Mouse (Mus musculus) left cerebral cortex, postnatal 10 days (tissue): ENCODE measurements around the gene Zfand3. TPM values are rescaled to one million over a fixed set of nuclear protein-coding genes. Genes with fewer than 3 reads are reported as not detected.

Experiments
- DNase-seq, 2 experiments: peaks; one replicate each; pipeline ENCODE4 v3.0.0; 2021 to 2022; ENCODE audit warnings: low spot score in 2 of 2, mixed read lengths in 1 of 2; ENCODE audit errors: extremely low spot score in 1 of 2
- intact Hi-C: fragments of 180-260 bp; cut with DNase I; formaldehyde crosslinking; loops from one replicate; pipeline ENCODE4 v1.15.1; 2025
- total RNA-seq, 2 experiments: library from RNA; stranded (reverse); gene quantifications; 2 replicates each; pipeline ENCODE4 v1.2.3; 2021

Gene Zfand3
- total RNA-seq, 2 experiments from 2014 or later = 103 TPM

DNA sequence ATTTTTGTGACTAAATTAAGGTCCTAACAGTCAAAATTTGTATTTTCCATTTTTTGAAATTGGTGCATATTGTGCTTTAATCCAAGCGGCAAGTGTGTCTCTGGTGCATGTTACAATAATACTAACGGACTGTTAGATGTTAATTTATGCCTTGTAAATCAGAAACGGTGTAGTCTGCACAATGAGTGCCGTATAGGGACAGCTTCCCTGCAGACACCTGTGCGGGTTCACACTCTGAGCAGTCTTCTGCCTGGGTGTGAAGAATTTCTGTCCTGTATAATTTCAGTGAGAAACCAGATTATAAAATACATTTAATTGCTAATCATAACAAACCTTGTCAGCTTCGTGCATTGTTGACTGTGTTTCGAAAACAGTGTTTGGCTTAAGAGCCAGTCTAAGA lies 124.7 kb downstream of the Zfand3 start:
- no peak for DNase-seq
- intact Hi-C loops = no loop called here

DNA sequence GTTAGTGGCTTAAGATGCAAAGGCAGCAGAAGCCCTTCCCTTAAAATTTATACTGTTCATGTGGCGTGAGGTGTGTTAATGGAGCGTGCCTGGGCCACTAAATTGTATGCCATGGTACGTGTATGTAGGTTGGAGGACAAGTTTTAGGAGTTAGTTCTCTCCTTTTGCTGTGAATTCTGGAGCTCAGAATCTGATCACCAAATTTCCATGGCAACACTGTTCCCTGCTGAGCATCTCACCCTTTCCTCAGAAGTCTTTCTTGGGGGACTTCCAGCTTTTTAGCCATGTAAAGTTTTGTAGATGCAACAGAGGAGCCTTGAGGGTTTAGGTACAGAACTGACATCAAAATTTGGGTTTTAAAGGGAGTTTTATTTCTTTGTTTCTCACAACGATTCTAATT lies 125.8 kb downstream of the Zfand3 start:
- intact Hi-C loops = loop anchor here (10.0 kb wide), 1 partner anchor 54 kb away; no protein-coding TSS in a partner anchor
- DNase-seq = no peak

DNA sequence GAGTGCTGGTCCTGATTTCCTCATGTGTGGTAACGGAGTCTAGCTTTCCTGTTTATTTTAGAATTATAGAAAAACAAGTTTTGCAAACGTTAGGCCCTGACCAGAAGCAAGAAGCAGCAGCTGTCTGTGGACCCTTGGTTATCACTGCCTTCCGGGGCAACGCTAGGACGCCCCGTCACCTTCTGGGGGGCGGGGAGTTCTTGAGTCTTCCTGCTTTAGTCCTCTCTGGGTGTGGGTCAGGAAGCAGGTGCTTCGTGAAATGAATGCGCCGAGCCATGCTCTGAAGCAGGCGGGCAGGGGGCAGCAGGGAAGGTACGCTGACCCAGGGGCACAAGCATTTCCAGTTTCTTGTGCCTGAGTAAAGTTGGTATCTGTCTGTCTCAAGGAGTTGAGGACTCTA lies 129.1 kb downstream of the Zfand3 start:
- intact Hi-C loops = loop anchor here (10.0 kb wide), 1 partner anchor 51 kb away; no protein-coding TSS in a partner anchor
- no peak for DNase-seq

DNA sequence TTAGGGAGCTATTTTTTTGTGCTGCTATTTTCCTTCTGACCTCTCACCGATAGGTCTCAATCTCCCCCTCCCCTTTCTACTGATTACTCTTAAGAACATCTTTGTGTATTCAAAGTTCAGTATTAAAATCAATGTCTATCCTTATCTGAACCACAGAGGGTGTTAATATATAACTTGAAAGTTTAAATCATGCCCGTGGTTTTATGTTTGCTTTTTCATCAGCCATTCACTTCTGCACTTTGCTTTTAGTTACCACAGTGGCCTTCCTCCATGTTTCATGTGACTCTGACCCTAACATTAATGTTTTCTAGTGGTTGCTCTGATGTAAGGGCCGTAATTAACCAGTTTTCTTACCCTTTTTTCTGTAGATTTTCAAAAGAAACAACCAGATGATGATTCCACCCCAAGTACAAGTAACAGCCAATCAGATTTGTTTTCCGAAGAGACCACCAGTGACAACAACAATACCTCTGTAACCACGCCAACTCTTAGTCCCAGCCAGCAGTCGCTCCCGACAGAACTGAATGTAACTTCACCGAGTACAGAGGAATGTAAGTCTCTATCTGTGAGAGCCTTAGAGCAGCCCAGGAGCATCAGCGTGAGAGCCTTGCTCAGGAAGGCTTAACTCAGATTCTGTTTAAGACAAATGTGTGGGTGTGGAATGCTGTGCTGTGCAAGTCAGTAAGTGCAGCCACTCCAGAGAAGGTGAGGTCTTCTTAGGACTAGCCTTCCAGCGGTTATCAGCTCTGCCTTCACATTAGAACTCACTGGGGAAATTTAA lies 130.6 kb downstream of the Zfand3 start:
- intact Hi-C loops = loop anchor here (10.0 kb wide), 1 partner anchor 50 kb away; no protein-coding TSS in a partner anchor
- no peak for DNase-seq

DNA sequence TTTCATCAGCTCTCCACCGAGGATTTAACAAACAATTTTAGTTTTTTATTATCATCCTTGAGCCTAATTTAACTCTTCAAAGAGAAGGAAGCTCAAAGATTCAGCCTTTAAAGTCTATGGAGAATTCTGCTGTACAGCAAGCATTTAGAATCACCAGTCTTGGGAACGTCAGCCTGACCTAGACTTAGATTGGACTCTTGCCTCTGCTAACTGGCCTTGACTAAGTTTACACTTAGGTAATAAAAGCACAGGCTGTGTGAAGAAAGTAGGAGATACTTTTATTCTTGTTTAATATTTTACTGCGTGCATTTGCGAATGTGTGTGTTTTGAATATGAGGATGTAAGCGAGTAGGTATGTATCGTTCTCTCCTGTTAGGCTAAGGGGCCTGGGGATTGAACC lies 131.4 kb downstream of the Zfand3 start:
- DNase-seq = no peak
- intact Hi-C loops = loop anchor here (10.0 kb wide), 1 partner anchor 49 kb away; no protein-coding TSS in a partner anchor

DNA sequence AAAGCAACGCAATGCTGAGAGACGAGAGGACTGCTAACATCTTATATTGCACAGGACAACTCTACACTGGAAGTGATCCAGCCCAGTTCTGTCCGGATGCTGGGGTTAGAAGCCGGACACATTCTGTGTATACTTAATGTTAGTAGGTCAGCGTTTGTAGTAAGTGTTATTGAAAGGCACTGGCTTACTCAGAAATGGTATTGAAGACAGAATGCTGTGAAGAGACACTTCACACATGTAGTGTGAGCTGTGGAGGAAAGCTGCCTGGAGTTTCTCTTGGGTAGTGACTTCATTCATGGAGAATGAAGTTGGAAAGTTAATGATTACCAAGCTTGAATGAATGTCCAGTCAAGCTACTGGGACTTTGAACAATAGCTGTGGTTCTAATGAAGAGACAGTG lies 132.2 kb downstream of the Zfand3 start:
- intact Hi-C loops = loop anchor here (10.0 kb wide), 1 partner anchor 48 kb away; no protein-coding TSS in a partner anchor
- no peak for DNase-seq

DNA sequence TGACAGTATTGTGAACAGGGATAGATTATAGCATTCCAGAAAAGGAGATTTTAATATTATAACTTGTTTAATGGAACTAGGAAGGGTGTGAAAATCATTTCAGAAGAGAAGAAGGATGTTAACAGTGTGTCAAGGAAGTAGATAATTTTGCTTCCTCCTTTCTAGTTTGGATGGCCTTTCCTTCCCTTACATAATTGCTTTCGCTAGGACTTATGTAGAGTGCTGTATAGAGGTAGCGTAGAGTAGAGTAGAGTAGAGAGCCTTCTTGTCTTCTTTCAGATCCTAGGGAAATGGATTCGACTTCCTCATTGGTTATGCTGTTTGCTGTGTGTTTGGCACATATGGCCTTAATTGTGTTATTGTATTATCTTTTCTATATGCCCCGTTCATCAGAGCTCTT lies 132.6 kb downstream of the Zfand3 start:
- DNase-seq = no peak
- intact Hi-C loops = loop anchor here (10.0 kb wide), 1 partner anchor 48 kb away; no protein-coding TSS in a partner anchor

DNA sequence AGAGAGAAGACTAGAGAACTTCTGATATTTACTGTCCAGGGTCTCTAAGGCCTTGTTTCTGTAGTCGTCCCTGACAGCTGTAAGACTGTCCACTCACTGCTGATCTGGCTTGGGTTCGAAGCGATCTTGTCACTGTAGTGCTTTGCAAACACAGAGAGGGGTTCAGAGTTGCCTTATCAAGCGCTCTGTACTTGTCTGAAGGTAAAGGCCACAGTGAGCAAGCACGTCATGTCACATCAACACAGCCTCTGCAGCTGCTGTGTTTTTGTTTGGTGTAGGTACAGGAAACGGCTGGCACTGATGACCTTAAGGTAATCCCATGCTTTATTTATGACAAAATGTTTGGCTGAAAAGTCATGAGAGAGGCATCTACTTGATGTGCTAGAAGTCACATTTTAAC lies 139.6 kb downstream of the Zfand3 start:
- DNase-seq = no peak
- intact Hi-C loops = no loop called here

DNA sequence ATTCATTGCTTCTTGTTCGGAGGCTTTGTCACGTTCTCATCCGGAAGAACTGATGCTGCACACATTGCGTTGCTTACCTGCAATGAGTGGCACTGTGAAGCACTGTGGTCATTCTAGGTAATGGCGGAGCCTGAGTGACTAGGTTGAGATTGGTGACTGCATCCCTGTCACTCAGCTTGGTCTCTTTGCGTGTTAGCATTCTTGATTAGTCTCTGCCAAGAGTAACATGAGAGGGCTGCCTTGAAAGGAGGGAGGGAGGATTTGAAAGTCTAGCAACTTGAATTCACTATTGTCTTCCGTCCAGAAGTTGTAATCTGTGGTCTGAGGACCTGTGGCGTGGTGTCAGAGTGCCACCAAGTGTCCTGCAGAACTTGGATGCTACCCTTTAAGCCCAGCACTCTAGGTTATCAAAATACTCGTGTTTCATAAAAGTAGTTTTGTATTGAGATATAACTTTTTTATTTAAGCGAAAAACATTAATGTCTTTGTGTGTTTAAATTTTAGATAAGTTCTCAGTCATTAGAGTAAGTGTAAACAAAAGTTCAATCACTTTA lies 141.1 kb downstream of the Zfand3 start:
- DNase-seq = no peak
- intact Hi-C loops = no loop called here

DNA sequence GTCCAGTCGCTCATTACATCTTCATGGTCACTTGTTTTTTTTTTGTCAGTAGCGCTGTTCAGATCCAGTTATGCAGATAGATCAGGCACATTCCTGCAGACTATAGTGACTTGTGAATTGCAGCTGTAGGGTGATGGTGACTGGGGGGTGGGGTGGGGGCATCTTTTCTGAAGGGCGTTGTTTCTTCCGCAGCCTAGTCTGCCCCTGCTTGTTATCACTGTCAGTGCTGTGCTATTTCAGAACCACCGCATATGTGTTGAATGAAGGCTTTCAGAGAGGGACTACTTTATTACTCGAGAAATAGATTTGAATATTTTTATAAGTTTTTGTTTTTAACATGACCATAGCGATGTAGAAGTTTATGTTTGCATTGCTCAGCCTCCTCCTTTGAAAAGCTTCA lies 142.0 kb downstream of the Zfand3 start:
- intact Hi-C loops = no loop called here
- no peak for DNase-seq

DNA sequence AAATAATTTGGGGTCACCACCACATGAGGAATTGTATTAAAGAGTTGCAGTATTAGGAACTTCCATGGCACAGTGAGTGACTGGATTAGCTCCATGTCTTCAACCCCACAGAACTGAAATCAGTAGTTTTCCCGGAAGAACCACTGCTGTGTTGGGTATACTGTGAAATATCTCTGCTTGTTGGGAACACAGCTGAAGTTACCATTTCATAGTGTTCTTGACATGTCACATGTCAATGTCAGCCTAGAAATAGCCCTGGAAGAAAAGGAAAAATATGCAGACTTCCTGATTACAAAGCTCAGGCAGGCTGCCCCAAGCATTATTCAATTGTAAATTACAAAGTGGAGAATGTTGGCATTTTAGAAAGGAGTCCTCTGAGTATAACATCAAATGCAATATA lies 143.4 kb downstream of the Zfand3 start:
- DNase-seq = no peak
- intact Hi-C loops = no loop called here

DNA sequence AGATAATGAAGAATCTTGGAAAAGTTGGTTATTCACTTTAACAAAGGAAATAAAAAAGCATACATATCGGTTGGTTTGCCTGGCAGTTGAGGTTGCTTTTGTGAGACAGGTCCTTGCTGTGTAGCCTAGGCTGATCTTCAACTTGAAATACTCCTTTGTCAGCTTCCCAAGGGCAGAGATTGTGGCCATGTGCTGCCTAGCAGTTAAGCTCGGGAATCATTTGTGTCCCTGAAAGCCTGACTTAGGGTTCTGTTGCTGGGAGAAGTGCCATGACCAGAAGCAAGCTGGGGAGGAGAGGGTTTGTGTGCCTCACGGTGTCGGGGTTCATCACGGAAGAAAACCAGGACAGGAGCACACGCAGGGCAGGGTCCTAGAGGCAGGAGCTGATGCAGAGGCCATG lies 143.8 kb downstream of the Zfand3 start:
- intact Hi-C loops = no loop called here
- DNase-seq = no peak

DNA sequence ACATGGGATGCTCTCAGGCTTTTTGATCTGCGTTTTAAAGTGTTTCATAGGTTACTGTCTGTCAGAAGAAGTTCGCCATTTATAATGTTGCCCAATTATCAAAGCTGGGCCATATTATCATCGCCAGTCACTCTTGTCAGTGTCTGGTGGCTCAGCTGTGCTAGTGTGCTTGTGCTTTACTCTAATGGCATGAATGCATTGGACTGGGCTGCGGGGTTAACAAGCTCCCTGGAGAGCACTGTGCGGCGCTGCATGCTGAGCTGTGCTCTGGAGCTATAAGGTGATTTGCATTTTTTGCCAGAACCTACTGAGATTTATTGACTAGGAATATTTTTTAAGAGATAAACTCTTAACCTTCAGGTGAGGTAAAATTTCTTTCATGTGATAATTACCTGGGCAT lies 145.4 kb downstream of the Zfand3 start:
- DNase-seq = no peak
- intact Hi-C loops = no loop called here

DNA sequence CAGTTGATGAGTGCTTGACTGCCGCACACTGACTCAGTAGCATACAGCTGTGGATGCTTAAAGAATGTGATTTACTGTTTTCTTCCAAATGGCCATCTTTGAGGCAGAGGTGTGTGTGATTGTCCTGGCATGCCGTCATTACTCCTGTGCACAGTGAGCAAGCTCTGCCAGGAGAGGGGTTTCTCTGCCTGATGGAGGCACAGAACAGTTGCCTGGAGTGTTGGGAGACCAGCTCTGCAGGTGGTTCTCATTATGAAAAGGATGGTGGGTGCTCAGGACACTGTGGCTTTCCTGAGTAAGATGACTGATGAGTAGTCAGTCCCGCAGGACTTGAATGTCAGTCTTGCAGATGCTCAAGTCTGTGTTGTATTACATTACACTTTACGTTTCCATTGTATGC lies 149.6 kb downstream of the Zfand3 start:
- intact Hi-C loops = no loop called here
- DNase-seq = no peak

DNA sequence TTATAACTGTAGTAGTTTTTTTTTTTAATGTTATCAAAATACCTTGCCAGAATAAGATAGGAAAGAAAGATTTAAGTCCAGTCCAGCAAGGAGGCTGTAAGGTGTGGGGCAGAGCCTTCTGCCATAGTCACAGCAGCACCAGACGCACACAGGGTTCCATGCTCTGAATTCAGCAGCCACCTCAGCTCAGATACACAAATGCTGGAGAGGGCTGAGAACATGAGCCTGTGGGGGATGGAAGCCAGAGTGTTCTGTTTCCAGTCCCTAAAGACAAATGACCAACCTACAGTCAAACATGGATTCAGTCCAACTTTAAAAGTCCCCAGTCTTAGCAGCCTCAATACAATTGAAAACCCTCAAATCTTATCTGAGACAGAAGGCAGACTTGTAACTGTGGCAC lies 150.3 kb downstream of the Zfand3 start:
- no peak for DNase-seq
- intact Hi-C loops = no loop called here

DNA sequence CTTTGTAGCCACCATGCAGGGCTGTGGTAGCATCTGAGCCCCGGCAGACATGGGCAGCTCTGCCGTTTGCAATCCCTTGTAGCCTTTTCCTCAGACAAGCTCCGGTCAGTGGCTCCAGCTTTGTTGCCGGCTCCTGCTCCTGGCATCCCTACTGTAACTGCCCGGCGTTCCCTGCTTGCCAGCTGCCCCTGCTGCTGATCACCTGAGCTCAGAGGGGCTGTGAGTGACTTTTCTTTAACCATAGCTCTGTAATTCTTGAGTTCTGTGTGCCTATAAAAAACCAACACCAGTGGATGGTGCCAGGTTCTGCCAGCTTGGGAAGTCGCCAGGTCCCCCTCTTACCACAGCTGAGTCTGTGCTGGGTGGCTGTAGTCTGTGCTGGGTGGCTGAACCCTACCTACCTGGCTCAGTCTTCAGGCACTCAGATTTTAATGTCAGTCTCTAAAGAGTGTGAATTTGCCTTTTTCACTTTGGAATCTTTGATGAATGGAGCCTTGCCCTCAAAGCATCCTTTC lies 150.9 kb downstream of the Zfand3 start:
- DNase-seq = no peak
- intact Hi-C loops = no loop called here

DNA sequence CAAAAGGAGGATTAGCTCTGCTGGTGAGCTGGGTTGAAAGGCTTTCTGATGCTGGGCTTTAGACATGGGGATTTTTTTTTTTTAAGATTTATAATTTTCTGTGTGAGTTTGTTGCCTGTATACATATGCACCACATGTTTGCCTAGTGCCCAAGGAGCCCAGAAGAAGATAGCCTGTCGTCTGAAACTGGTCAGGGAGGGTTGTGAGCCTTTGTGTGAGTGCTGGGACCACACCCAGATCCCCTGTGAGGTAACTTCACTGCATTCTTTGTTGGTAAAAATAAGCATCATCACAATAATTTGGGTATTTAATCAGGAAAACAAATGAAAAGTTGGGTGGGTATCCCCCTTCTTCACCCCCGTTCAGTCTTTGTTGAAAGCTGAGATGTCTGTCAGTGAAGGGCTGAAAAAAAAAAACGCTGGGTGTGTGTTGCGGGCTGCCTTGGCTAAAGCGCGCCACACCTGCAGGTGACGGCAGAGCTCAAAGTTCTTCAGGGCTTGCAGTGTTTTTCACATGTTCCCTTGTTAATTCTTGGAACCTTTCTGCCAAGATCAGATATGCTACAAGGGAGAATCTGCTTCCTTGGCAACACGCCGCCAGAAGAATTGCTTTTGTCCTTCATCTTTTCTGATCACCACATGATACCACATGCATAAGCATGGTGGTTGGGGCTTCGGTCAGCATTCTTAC lies 154.0 kb downstream of the Zfand3 start:
- intact Hi-C loops = no loop called here
- DNase-seq = no peak

DNA sequence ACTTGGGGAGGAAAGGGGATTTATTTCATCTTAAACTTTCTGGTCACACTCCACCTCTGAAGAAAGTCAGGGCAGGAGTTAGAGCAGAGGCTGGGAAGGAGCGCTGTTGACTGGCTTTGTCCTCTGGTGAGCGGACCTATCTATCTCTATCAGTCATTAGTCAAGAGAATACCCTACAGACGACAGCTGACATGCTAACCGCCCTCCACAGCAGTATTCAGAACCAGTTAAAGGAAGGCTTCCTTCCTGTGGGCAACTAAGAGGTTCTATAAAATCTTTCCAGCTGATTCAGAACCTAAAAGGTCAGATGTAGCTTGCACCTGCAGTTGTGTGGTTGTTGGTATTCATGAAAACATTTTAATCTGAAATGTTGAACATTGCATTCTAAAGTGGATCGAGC lies 154.8 kb downstream of the Zfand3 start:
- intact Hi-C loops = no loop called here
- no peak for DNase-seq

DNA sequence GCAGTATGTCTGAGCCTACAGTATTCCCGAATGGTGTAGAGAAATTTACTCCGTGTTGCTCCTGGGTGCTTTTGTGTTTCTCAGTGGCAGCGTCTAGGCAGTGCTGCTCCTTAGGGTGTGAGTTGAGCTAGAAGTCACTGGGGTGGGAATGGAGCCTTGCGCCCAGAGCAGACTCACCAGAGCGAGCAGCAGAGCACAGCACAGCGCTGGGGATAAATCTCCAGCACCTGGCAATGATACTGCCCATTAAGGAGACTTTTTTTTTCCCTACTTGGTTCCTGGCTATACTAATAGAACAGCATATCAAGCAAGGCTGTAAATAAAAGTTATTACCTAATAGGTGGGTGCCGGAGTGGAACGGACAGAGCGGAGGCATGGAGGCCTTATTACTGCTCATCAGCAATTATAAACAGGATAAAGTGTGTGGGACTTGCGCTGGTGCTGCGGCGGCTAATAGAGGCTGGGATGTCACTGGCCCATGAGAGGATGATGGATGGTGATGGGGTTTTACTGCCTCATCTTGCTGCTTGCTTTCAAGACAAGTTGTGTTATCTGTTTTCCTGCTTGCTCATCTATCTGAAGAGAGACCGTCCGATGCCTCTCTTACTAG lies 156.4 kb downstream of the Zfand3 start:
- no peak for DNase-seq
- intact Hi-C loops = no loop called here
